Mouse (Mus musculus) midbrain, postnatal 0 days (tissue): Measurements from ENCODE around the gene Htra2. TPM values are rescaled to one million over a fixed set of nuclear protein-coding genes. Genes with fewer than 3 reads are reported as not detected.
A peak's percentile ranks its signal among the peaks of the same experiment; 100 is the strongest.

Experiments
- ATAC-seq: fragments of 200-750 bp; cut with Nextera tagmentation; 2 replicates; pipeline ENCODE4 v1.8.0; 2017; ENCODE audit warnings: moderate number of reproducible peaks, mild to moderate bottlenecking, moderate TSS enrichment, moderate library complexity; ENCODE audit not compliant: low FRiP score
- DNase-seq: peaks from one replicate; pipeline ENCODE4 v3.0.0-alpha.2; 2015; ENCODE audit warnings: low spot score
- H3K27ac ChIP-seq: fragments of 300-500 bp; sonication (generic); 2 replicates; pipeline ENCODE4 v1.5.1; 2014; ENCODE audit warnings: low read depth, mild to moderate bottlenecking, low read length, mixed read lengths
- H3K27me3 ChIP-seq: fragments of 300-500 bp; sonication (generic); 2 replicates; pipeline ENCODE4 v1.6.1; 2014; ENCODE audit warnings: low read length, control low read depth, mixed read lengths; ENCODE audit not compliant: insufficient read depth
- H3K36me3 ChIP-seq: fragments of 300-500 bp; sonication (generic); 2 replicates; pipeline ENCODE4 v1.6.1; 2014; ENCODE audit warnings: low read length, control low read depth, mixed read lengths; ENCODE audit not compliant: insufficient read depth
- H3K4me1 ChIP-seq: fragments of 300-500 bp; sonication (generic); 2 replicates; pipeline ENCODE4 v1.6.1; 2014; ENCODE audit warnings: mild to moderate bottlenecking, control low read depth, antibody characterized with exemption, low read length, mixed read lengths; ENCODE audit not compliant: insufficient read depth
- H3K4me2 ChIP-seq: fragments of 300-500 bp; sonication (generic); 2 replicates; pipeline ENCODE4 v1.6.1; 2014; ENCODE audit warnings: low read depth, mild to moderate bottlenecking, low read length, mixed read lengths; ENCODE audit not compliant: poor library complexity, severe bottlenecking
- H3K4me3 ChIP-seq: fragments of 300-500 bp; sonication (generic); 2 replicates; pipeline ENCODE4 v1.5.1; 2014; ENCODE audit warnings: low read depth, mild to moderate bottlenecking, low read length, moderate library complexity
- H3K9ac ChIP-seq: fragments of 300-500 bp; sonication (generic); replicated peaks from 2 replicates; pipeline ENCODE4 v1.6.1; 2014; ENCODE audit warnings: mild to moderate bottlenecking, low read length, moderate library complexity, mixed read lengths; ENCODE audit not compliant: poor library complexity, severe bottlenecking
- H3K9me3 ChIP-seq: fragments of 300-500 bp; sonication (generic); 2 replicates; pipeline ENCODE4 v1.6.1; 2016; ENCODE audit warnings: low read length, control low read depth
- CTCF ChIP-seq: IDR thresholded peaks from 2 replicates; pipeline ENCODE4 v1.5.1; 2016; ENCODE audit warnings: antibody characterized with exemption, mild to moderate bottlenecking
- WGBS: fragments of 180-500 bp; shearing (Covaris S2); extraction: QIAGEN DNeasy Blood & Tissue Kit; methylation state at CpG from one replicate; pipeline ENCODE4 v1.1.7; 2014; 5-methylcytosine and 5-hydroxymethylcytosine counted together
- microRNA counts: library from miRNA; unstranded; fragments of <30 nt; microRNA quantifications from one replicate; lab custom pipeline; 2015
- microRNA-seq: library from miRNA; unstranded; fragments of <30 nt; microRNA quantifications from one replicate; pipeline ENCODE4, GENCODE M21; 2016; ENCODE audit warnings: borderline number of aligned reads
- polyA plus RNA-seq: library from polyadenylated mRNA; unstranded; fragments of >200 nt; fragmentation: Nextera tagmentation; extraction: Ambion mirVana; gene quantifications from 2 replicates; pipeline ENCODE4 v1.2.1, GENCODE M21; 2015
- total RNA-seq: library from RNA; depleted of rRNA; stranded (reverse); fragments of >200 nt; gene quantifications from 2 replicates; pipeline ENCODE4 v1.2.3, GENCODE M21; 2014; rRNA removed

The Htra2 gene
- total and polyA plus RNA-seq, 2 experiments from 2014 or later: 56.5 to 87.8 TPM

- no peaks in the 10 kb centered on the region for H3K4me1 ChIP-seq
- no peak for TF ChIP-seq CTCF
- H3K4me2 ChIP-seq: no peak overlapping the region
- H3K27me3 ChIP-seq: no peaks in the 10 kb centered on the region
- no peak overlapping the region for H3K27ac ChIP-seq
- no peak overlapping the region for H3K4me3 ChIP-seq
- H3K36me3 ChIP-seq: no peaks in the 10 kb centered on the region
- ATAC-seq (no peak), DNase-seq (no peak)
- H3K9ac ChIP-seq: no peak overlapping the region
- 81% methylated on average over 10 of the region's 10 CpGs for WGBS
- no peaks in the 10 kb centered on the region for H3K9me3 ChIP-seq
Observed at GRCm38 (mm10) chr6:83005444-83006011, 49.5 kb downstream of the Htra2 start.

- Histone ChIP-seq H3K9ac (no peak overlapping the region), H3K4me1 (no peaks in the 10 kb centered on the region), H3K9me3 (no peaks in the 10 kb centered on the region), H3K36me3 (no peaks in the 10 kb centered on the region), H3K27me3 (no peaks in the 10 kb centered on the region), H3K27ac (no peak overlapping the region), H3K4me3 (no peak overlapping the region), H3K4me2 (no peak overlapping the region)
- WGBS: 58% methylated on average over 7 of the region's 7 CpGs
- ATAC-seq (no peak), DNase-seq (no peak)
- no peak for TF ChIP-seq CTCF
Observed at GRCm38 (mm10) chr6:83004872-83005271, 50.2 kb downstream of the Htra2 start.

- no peak for ATAC-seq
- no peak overlapping the region for H3K4me3 ChIP-seq
- no peaks in the 10 kb centered on the region for H3K36me3 ChIP-seq
- no peaks in the 10 kb centered on the region for H3K27me3 ChIP-seq
- no peaks in the 10 kb centered on the region for H3K9me3 ChIP-seq
- TF ChIP-seq CTCF: no peak
- DNase-seq: no peak
- H3K4me2 ChIP-seq: no peak overlapping the region
- no peak overlapping the region for H3K9ac ChIP-seq
- no peaks in the 10 kb centered on the region for H3K4me1 ChIP-seq
- H3K27ac ChIP-seq: no peak overlapping the region
- 77% methylated on average over 2 of the region's 2 CpGs for WGBS
Observed at GRCm38 (mm10) chr6:83004309-83004708, 50.8 kb downstream of the Htra2 start.

GRCm38 (mm10) chr6:83003850-83004249 is 51.2 kb downstream of the Htra2 start:
- Histone ChIP-seq H3K27ac (no peak overlapping the region), H3K4me1 (no peaks in the 10 kb centered on the region), H3K4me2 (no peak overlapping the region), H3K9ac (no peak overlapping the region), H3K36me3 (no peaks in the 10 kb centered on the region), H3K27me3 (no peaks in the 10 kb centered on the region), H3K9me3 (no peaks in the 10 kb centered on the region), H3K4me3 (no peak overlapping the region)
- WGBS: 92% methylated on average over 5 of the region's 5 CpGs
- no peak for DNase-seq
- no peak for ATAC-seq
- no peak for TF ChIP-seq CTCF

- Histone ChIP-seq H3K4me3 (no peak overlapping the region), H3K9ac (no peak overlapping the region), H3K4me1 (no peaks in the 10 kb centered on the region), H3K36me3 (no peaks in the 10 kb centered on the region), H3K27me3 (no peaks in the 10 kb centered on the region), H3K9me3 (no peaks in the 10 kb centered on the region), H3K27ac (no peak overlapping the region), H3K4me2 (no peak overlapping the region)
- no peak for DNase-seq
- no peak for TF ChIP-seq CTCF
- WGBS: 96% methylated on average over 1 of the region's 1 CpGs
- ATAC-seq: no peak
Observed at GRCm38 (mm10) chr6:83003082-83003481, 52.0 kb downstream of the Htra2 start.

MicroRNAs within 50 kb of the gene (microRNA counts, 519-probe panel; counts per million panel counts)
- microRNA mmu-miR-3470a+mmu-miR-3470b (lab: Ali Mortazavi, UCI): 528 counts per million, percentile 58 among the panel's probes with 10 or more counts

Small RNAs within 50 kb of the gene (microRNA-seq; reads per million reads assigned to microRNA genes)
- gene Mir3470a (not detected), gene Mir7040 (not detected)

Other genes with a start within 250 kb of the Htra2 start
- 15.4 and 15.5 TPM in 2 replicates for gene Sema4f, start 115.5 kb downstream of the Htra2 start, total RNA-seq
- 16.6 and 16.9 TPM in 2 replicates for gene Sema4f, start 115.5 kb downstream of the Htra2 start, polyA plus RNA-seq
- 1.2 TPM in 1 of 2 replicates, not detected in the other for gene M1ap, start 108.4 kb downstream of the Htra2 start, total RNA-seq
- 0.12 TPM in 1 of 2 replicates, not detected in the other for gene M1ap, start 108.4 kb downstream of the Htra2 start, polyA plus RNA-seq
- gene Dok1, start 21.8 kb downstream of the Htra2 start, total RNA-seq: 3.9 and 5.0 TPM in 2 replicates
- gene Dok1, start 21.8 kb downstream of the Htra2 start, polyA plus RNA-seq: 1.1 and 2.3 TPM in 2 replicates
- gene Loxl3, start 21.1 kb downstream of the Htra2 start, total RNA-seq: 6.9 and 7.3 TPM in 2 replicates
- gene Loxl3, start 21.1 kb downstream of the Htra2 start, polyA plus RNA-seq: 4.7 and 5.6 TPM in 2 replicates
- 180 and 190 TPM in 2 replicates for gene Aup1, start 752 bp downstream of the Htra2 start, total RNA-seq
- 130 and 155 TPM in 2 replicates for gene Aup1, start 752 bp downstream of the Htra2 start, polyA plus RNA-seq
- gene Dqx1, start 2.6 kb upstream of the Htra2 start, total RNA-seq: 0.09 and 0.11 TPM in 2 replicates
- gene Dqx1, start 2.6 kb upstream of the Htra2 start, polyA plus RNA-seq: 0.30 and 0.32 TPM in 2 replicates
- not detected in 2 replicates for gene Tlx2, start 15.0 kb upstream of the Htra2 start, total RNA-seq
- not detected in 2 replicates for gene Tlx2, start 15.0 kb upstream of the Htra2 start, polyA plus RNA-seq
- 11.8 and 20.4 TPM in 2 replicates for gene Pcgf1, start 22.6 kb upstream of the Htra2 start, total RNA-seq
- gene Pcgf1, start 22.6 kb upstream of the Htra2 start, polyA plus RNA-seq: 30.4 and 35.5 TPM in 2 replicates
- not detected in 2 replicates for gene Lbx2, start 31.1 kb upstream of the Htra2 start, total RNA-seq
- gene Lbx2, start 31.1 kb upstream of the Htra2 start, polyA plus RNA-seq: 0.26 TPM in 1 of 2 replicates, not detected in the other
- gene Ccdc142, start 46.3 kb upstream of the Htra2 start, total RNA-seq: 13.6 and 26.0 TPM in 2 replicates
- 6.0 TPM in 2 replicates for gene Ccdc142, start 46.3 kb upstream of the Htra2 start, polyA plus RNA-seq
- 4.4 and 8.1 TPM in 2 replicates for gene Gm42688, start 46.3 kb upstream of the Htra2 start, total RNA-seq
- gene Gm42688, start 46.3 kb upstream of the Htra2 start, polyA plus RNA-seq: 3.5 and 4.4 TPM in 2 replicates
- 46.4 and 57.2 TPM in 2 replicates for gene Mrpl53, start 53.8 kb upstream of the Htra2 start, total RNA-seq
- gene Mrpl53, start 53.8 kb upstream of the Htra2 start, polyA plus RNA-seq: 115 and 118 TPM in 2 replicates
- gene Mogs, start 60.2 kb upstream of the Htra2 start, total RNA-seq: 32.6 and 40.3 TPM in 2 replicates
- 18.8 and 19.8 TPM in 2 replicates for gene Mogs, start 60.2 kb upstream of the Htra2 start, polyA plus RNA-seq
- gene Wbp1, start 66.3 kb upstream of the Htra2 start, total RNA-seq: 152 and 199 TPM in 2 replicates
- gene Wbp1, start 66.3 kb upstream of the Htra2 start, polyA plus RNA-seq: 85.3 and 91.6 TPM in 2 replicates
- gene Ino80b, start 70.2 kb upstream of the Htra2 start, total RNA-seq: 29.4 and 40.9 TPM in 2 replicates
- 14.6 and 16.2 TPM in 2 replicates for gene Ino80b, start 70.2 kb upstream of the Htra2 start, polyA plus RNA-seq
- 24.3 and 30.9 TPM in 2 replicates for gene Rtkn, start 80.2 kb upstream of the Htra2 start, total RNA-seq
- 12.5 and 14.6 TPM in 2 replicates for gene Rtkn, start 80.2 kb upstream of the Htra2 start, polyA plus RNA-seq
- 12.7 and 15.9 TPM in 2 replicates for gene Wdr54, start 101.1 kb upstream of the Htra2 start, total RNA-seq
- 21.5 and 27.5 TPM in 2 replicates for gene Wdr54, start 101.1 kb upstream of the Htra2 start, polyA plus RNA-seq
- gene 1700003E16Rik, start 101.1 kb upstream of the Htra2 start, total RNA-seq: 15.6 and 20.5 TPM in 2 replicates
- gene 1700003E16Rik, start 101.1 kb upstream of the Htra2 start, polyA plus RNA-seq: 18.0 and 18.2 TPM in 2 replicates
- 126 and 129 TPM in 2 replicates for gene Dctn1, start 110.6 kb upstream of the Htra2 start, total RNA-seq
- gene Dctn1, start 110.6 kb upstream of the Htra2 start, polyA plus RNA-seq: 166 TPM in 2 replicates
- 0.57 and 3.3 TPM in 2 replicates for gene Slc4a5, start 164.6 kb upstream of the Htra2 start, total RNA-seq
- 0.16 and 0.25 TPM in 2 replicates for gene Slc4a5, start 164.6 kb upstream of the Htra2 start, polyA plus RNA-seq